Mouse (Mus musculus): ENCODE data around the gene Cd109.

Cd109 gene

GRCm38 (mm10) chr9:78641386-78641785 lies 26.0 kb downstream of the Cd109 start:
- 88% methylated on average over 4 of the region's 4 CpGs for WGBS

- WGBS = 39% methylated on average over 6 of the region's 6 CpGs
These were observed 30.8 kb downstream of the Cd109 start for GRCm38 (mm10) chr9:78646008-78646777.

DNA sequence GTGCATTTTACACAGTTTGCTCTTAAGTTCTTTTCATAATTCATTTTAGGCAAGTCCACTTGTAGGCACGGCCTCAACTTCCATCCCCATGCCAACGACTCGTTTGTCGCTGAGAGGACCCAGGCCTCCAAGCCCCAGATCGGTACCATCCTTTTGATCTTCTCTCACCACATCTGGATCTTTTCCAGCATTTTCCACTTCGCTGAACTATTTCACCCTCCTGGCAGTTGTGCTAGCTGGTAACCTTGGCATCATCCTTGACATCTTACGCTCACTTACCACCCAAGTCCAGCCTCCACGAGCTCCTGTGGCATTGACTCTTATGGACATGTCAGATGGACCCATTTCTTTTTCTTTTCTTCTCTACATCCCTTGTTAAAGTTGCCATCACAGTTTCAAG lies 33.3 kb downstream of the Cd109 start:
- 54% methylated on average over 8 of the region's 8 CpGs for WGBS

DNA sequence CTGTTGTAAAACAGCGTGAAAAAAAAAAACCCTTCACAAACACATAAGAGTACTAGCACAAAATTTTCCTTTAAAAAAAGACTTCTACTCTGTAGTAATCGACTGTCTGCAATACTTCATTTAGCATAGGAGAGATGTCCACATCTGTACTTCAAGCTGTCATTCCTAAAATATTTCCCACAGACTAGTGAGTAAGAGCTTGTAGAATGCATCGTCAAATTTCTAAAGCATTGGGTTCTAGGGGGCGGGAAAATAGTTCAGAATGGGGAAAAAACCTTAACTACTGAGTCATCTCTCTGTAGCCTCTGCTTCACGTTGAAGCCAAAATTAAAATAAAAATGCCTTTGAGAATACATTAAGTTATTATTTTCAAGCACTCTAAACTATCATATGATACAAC lies 42.2 kb downstream of the Cd109 start:
- WGBS = 48% methylated on average over 5 of the region's 5 CpGs

DNA sequence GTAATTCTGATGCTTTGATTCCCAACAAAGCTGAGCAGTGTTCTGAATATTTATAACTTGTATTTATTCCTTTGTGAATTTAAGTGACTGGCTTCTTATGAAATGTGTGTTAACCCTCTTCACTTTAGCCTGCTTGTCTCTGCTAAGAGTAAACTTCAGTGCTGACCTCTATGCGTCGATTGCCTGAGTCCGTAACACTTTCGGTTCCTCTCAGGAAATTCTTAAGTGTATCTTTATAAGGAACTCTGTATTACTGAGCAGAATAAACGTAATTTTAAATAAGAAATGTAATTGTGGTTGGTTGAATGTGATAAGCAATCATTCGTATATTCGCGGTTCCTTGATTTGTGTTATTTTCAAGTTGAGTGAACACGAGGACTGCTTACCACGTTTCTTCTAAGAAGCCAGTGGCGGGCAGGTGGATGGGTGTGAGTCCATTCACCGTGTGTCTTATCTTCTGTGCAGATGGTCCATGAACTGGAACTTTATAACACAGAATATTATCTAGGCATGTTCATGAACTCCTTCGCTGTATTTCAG lies 56.2 kb downstream of the Cd109 start:
- WGBS = 90% methylated on average over 13 of the region's 13 CpGs

- WGBS = 6% methylated on average over 1 of the region's 1 CpGs
These were observed 85.3 kb downstream of the Cd109 start for GRCm38 (mm10) chr9:78700691-78701090.

DNA sequence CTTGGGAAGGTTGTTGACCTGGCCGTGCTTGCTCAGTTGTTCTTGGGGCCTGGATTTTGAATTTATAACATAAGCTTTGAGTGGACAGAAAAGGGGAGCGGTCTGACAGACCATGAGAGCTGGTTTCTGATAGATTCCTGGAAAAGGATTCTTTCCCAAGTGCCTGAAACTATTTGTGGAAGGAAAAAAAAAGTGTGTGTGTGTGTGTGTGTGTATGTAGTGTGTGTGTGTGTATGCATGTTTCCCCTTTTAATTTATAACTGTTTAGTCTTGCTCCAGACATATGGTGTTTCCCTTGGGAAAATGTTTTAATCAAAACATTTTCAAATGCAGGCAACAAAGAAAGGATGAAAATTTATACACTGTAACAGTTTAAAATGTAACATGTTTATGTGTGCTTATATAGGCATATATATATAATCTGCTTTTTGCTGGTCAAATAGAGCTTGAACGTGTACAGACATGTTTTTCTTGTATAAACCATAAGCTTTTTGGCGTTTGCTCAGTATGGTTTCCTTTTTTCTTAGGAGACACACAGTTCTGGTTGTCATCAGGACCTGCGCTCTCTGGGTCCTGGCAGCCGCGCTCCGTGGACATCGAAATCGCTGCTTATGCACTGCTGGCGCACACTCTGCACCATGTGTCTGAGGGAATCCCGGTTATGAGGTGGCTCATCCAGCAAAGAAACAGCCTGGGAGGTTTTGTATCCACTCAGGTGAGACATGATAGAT lies 87.3 kb downstream of the Cd109 start:
- WGBS = 84% methylated on average over 12 of the region's 12 CpGs

GRCm38 (mm10) chr9:78720888-78721798 lies 105.8 kb downstream of the Cd109 start:
- 63% methylated on average over 6 of the region's 6 CpGs for whole genome bisulfite sequencing

DNA sequence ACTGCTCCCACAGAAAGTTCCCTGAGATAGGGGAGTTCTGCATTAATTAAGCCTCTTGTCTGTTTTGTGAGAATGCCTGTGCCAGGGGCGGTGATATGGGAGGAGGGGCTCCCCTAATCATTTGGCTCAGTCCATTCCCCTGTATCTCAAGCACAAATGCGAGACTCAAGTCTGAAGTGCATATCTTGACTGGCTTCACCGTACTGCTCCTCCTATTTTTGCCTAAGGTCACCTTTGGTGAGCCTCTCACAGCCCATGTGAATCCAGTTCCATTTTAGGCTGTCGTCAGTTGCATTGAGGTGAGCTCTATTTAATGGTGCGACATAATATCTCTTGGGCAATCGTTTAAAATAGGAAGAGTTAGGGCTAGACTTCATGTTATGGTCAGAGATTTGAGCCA lies 116.6 kb downstream of the Cd109 start:
- WGBS = 78% methylated on average over 6 of the region's 6 CpGs

DNA sequence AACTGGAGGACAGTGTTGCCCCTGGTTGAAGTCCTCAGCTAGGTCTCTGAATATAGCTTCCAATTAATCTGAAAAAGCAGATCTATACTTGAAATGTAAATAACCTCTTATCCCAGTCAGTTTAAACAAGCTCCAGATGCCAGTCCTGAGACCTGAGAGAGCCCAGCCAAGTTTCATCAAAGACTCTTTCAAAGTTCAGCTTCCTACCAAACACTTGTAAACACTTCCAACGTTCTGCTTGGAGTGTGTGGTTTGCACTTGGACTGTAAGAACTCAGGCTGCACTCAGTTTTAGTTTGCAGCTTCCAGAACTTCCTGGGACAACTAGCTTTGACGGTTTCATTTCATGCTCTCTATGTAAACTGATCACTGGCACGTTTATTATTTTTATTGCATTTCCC lies 120.2 kb downstream of the Cd109 start:
- 63% methylated on average over 3 of the region's 3 CpGs for WGBS

- WGBS = 36% methylated on average over 3 of the region's 3 CpGs
These were observed 126.7 kb downstream of the Cd109 start for GRCm38 (mm10) chr9:78742012-78742411.

GRCm38 (mm10) chr9:78750246-78750645 lies 134.9 kb downstream of the Cd109 start:
- 32% methylated on average over 3 of the region's 3 CpGs for WGBS
